Mouse (Mus musculus) CH12.LX (cell line): ENCODE measurements at regions not wholly inside any gene's neighbourhood (a gene's known extent, or its start where the extent isn't known, plus 50 kb on each side); places are given as distances from the start of the nearest gene placed in this dataset.

ENCODE experiments used
- DNase-seq: peaks from one replicate; pipeline ENCODE4 v3.0.0-alpha.2; 2013; ENCODE audit errors: extremely low read depth
- H3K27ac ChIP-seq: 2 replicates; pipeline ENCODE4 v1.5.1; 2012; ENCODE audit warnings: low read depth, mild to moderate bottlenecking, control low read depth, moderate library complexity; ENCODE audit not compliant: insufficient read depth
- H3K27me3 ChIP-seq: replicated peaks from 2 replicates; pipeline ENCODE3; 2012; ENCODE audit warnings: inconsistent platforms
- H3K36me3 ChIP-seq, 2 experiments: replicated peaks in 1 of 2; 2 replicates each; pipeline versions ENCODE3 to v1.6.1; 2012; ENCODE audit warnings: inconsistent platforms in 1 of 2, low read length in 1 of 2, mild to moderate bottlenecking in 1 of 2, mixed read lengths in 1 of 2, moderate library complexity in 1 of 2; ENCODE audit not compliant: control insufficient read depth in 1 of 2, insufficient read depth in 1 of 2
- H3K4me1 ChIP-seq, 2 experiments: 2 replicates each; pipeline ENCODE4 v1.6.1; 2012; ENCODE audit warnings: inconsistent platforms in 1 of 2, moderate library complexity in 1 of 2; ENCODE audit not compliant: insufficient read depth in 2 of 2, control insufficient read depth in 1 of 2
- H3K4me2 ChIP-seq: 2 replicates; pipeline ENCODE4 v1.6.1; 2012; ENCODE audit warnings: low read depth, mild to moderate bottlenecking, control low read depth; ENCODE audit not compliant: poor library complexity, insufficient read depth, severe bottlenecking
- H3K4me3 ChIP-seq, 3 experiments: fragments of 150-350 bp in 1 of 3; sonication (generic) in 1 of 3; replicated peaks in 1 of 3; 2 replicates each; pipeline versions ENCODE3 to v1.5.1; 2011 to 2012; ENCODE audit warnings: low read depth in 2 of 3, low read length in 2 of 3, mild to moderate bottlenecking in 2 of 3, moderate library complexity in 2 of 3, control low read depth in 1 of 3, improper control_type of control experiment in 1 of 3, inconsistent platforms in 1 of 3, mixed read lengths in 1 of 3; ENCODE audit not compliant: poor library complexity in 1 of 3
- H3K79me2 ChIP-seq: replicated peaks from 2 replicates; pipeline ENCODE4 v1.6.1; 2012; ENCODE audit warnings: mild to moderate bottlenecking, moderate library complexity; ENCODE audit not compliant: control insufficient read depth, poor library complexity, insufficient read depth, severe bottlenecking; ENCODE audit errors: extremely low read depth
- H3K9ac ChIP-seq: 2 replicates; pipeline ENCODE4 v1.6.1; 2012; ENCODE audit warnings: low read depth, mild to moderate bottlenecking, control low read depth, moderate library complexity; ENCODE audit not compliant: insufficient read depth
- H3K9me3 ChIP-seq: replicated peaks from 2 replicates; pipeline ENCODE3; 2012; ENCODE audit warnings: low read length, inconsistent platforms, mixed read lengths
- BHLHE40 ChIP-seq: IDR thresholded peaks from 2 replicates; pipeline ENCODE4 v1.6.1; 2011; ENCODE audit warnings: mild to moderate bottlenecking, low read depth, low read length, improper control_type of control experiment
- CTCF ChIP-seq, 2 experiments: IDR thresholded peaks in 1 of 2; conservative IDR thresholded peaks in 1 of 2; 2 replicates each; pipeline ENCODE4 v1.5.1; 2011 to 2012; ENCODE audit warnings: low read depth in 2 of 2, low read length in 2 of 2, improper control_type of control experiment in 1 of 2, inconsistent platforms in 1 of 2, mild to moderate bottlenecking in 1 of 2, moderate library complexity in 1 of 2
- E2F4 ChIP-seq: IDR thresholded peaks from 2 replicates; pipeline ENCODE4 v1.6.1; 2011; ENCODE audit warnings: low read depth, low read length, improper control_type of control experiment; ENCODE audit not compliant: insufficient replicate concordance
- ELF1 ChIP-seq: IDR thresholded peaks from 2 replicates; pipeline ENCODE4 v1.6.1; 2014; ENCODE audit warnings: low read depth, mild to moderate bottlenecking, inconsistent platforms, low read length, improper control_type of control experiment
- ETS1 ChIP-seq: conservative IDR thresholded peaks from 2 replicates; pipeline ENCODE4 v1.6.1; 2012; ENCODE audit warnings: low read depth, mild to moderate bottlenecking, inconsistent platforms, low read length, improper control_type of control experiment, moderate library complexity
- GABPA ChIP-seq: IDR thresholded peaks from 2 replicates; pipeline ENCODE4 v1.6.1; 2012; ENCODE audit warnings: low read depth, low read length, improper control_type of control experiment, inconsistent platforms; ENCODE audit not compliant: insufficient replicate concordance
- HCFC1 ChIP-seq: IDR thresholded peaks from 2 replicates; pipeline ENCODE4 v1.6.1; 2012; ENCODE audit warnings: low read depth, mild to moderate bottlenecking, inconsistent platforms, low read length, improper control_type of control experiment
- JUND ChIP-seq: conservative IDR thresholded peaks from 2 replicates; pipeline ENCODE4 v1.6.1; 2011; ENCODE audit warnings: low read depth, low read length, improper control_type of control experiment
- KAT2A ChIP-seq: IDR thresholded peaks from 2 replicates; pipeline ENCODE4 v1.6.1; 2012; ENCODE audit warnings: low read length, improper control_type of control experiment, inconsistent platforms; ENCODE audit not compliant: insufficient replicate concordance
- MAFK ChIP-seq: IDR thresholded peaks from 2 replicates; pipeline ENCODE4 v1.6.1; 2011; ENCODE audit warnings: low read length, improper control_type of control experiment; ENCODE audit not compliant: insufficient replicate concordance
- MAX ChIP-seq: IDR thresholded peaks from 2 replicates; pipeline ENCODE4 v1.6.1; 2011; ENCODE audit warnings: low read length, improper control_type of control experiment
- NRF1 ChIP-seq: IDR thresholded peaks from 2 replicates; pipeline ENCODE4 v1.6.1; 2014; ENCODE audit warnings: low read depth, mild to moderate bottlenecking, inconsistent platforms, low read length, improper control_type of control experiment, moderate library complexity
- POLR2AphosphoS2 ChIP-seq: IDR thresholded peaks from 2 replicates; pipeline ENCODE4 v1.6.1; 2011; ENCODE audit warnings: low read depth, low read length, improper control_type of control experiment
- TCF12 ChIP-seq: IDR thresholded peaks from 2 replicates; pipeline ENCODE4 v1.6.1; 2014; ENCODE audit warnings: low read depth, mild to moderate bottlenecking, inconsistent platforms, low read length, improper control_type of control experiment
- UBTF ChIP-seq: IDR thresholded peaks from 2 replicates; pipeline ENCODE4 v1.6.1; 2012; ENCODE audit warnings: low read depth, mild to moderate bottlenecking, inconsistent platforms, low read length, improper control_type of control experiment, moderate library complexity
- USF1 ChIP-seq: IDR thresholded peaks from 2 replicates; pipeline ENCODE4 v1.6.1; 2014; ENCODE audit warnings: low read depth, mild to moderate bottlenecking, inconsistent platforms, low read length, improper control_type of control experiment
- USF2 ChIP-seq: conservative IDR thresholded peaks from 2 replicates; pipeline ENCODE4 v1.6.1; 2011; ENCODE audit warnings: low read depth, low read length, improper control_type of control experiment
- ZMIZ1 ChIP-seq: IDR thresholded peaks from 2 replicates; pipeline ENCODE4 v1.6.1; 2012; ENCODE audit warnings: low read depth, mild to moderate bottlenecking, inconsistent platforms, low read length, improper control_type of control experiment
- ZNF384 ChIP-seq: IDR thresholded peaks from 2 replicates; pipeline ENCODE4 v1.6.1; 2012; ENCODE audit warnings: low read depth, low read length, improper control_type of control experiment, inconsistent platforms
- dilution Hi-C: fragments of 300-500 bp; cut with MboI; formaldehyde crosslinking; loops from 2 replicates; pipeline ENCODE4 v1.14.3; 2020; ENCODE audit warnings: low sequenced_read_pairs; ENCODE audit not compliant: extremely low pct_unique_long_range_greater_than_20kb, extremely low pct_ligation_motif_present
- in situ Hi-C: fragments of 300-500 bp; cut with MboI; formaldehyde crosslinking; loops from 3 replicates; pipeline ENCODE4 v1.14.3; 2019; ENCODE audit warnings: low sequenced_read_pairs, low pct_ligation_motif_present, low pct_unique_long_range_greater_than_20kb, mixed read lengths

DNA sequence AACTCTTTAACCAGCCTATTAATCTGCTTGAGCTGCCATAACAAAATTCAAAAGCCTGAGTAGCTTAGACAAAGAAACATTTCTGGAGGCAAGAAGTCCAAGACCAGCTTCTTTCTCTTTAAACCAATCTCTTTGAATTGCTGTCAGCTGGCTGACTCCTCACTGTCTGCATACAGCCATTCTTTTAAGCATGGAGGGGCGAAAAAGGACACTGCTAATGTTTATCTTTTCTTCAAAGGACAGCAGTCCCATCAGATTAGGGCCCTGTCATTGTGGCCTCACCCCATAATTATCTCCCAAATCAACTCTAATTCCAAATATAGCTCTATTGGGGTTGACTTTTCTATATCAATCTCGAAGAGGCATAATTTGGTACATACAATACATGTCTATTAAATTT is 813.1 kb upstream of the Lcorl start:
- Histone ChIP-seq H3K4me2 (no peak overlapping the region), H3K27ac (no peak overlapping the region), H3K4me3 (no peak overlapping the region), H3K4me1 (no peaks in the 10 kb centered on the region), H3K9ac (no peak overlapping the region), H3K9me3 (peaks cover 26% of the 10 kb centered on the region), H3K79me2 (no peaks in the 10 kb centered on the region), H3K27me3 (no peaks in the 10 kb centered on the region), H3K36me3 (no peaks in the 10 kb centered on the region)
- DNase-seq: no peak
- in situ Hi-C loops (no loop called here), dilution Hi-C loops (no loop called here)
- TF ChIP-seq MAFK (no peak), TCF12 (no peak), CTCF (conservative IDR thresholded peaks at IDR 0.05 in 1 of 2, IDR thresholded peaks at IDR 0.05 in 1 of 2; ENCODE audit: low read depth in 2 of 2, low read length in 2 of 2) (no peak), USF1 (no peak), USF2 (no peak)

GRCm38 (mm10) chr5:46666250-46666649 is 808.8 kb upstream of the Lcorl start:
- no peak overlapping the region for H3K27ac ChIP-seq
- H3K36me3 ChIP-seq: no peaks in the 10 kb centered on the region
- no peak overlapping the region for H3K4me3 ChIP-seq
- H3K27me3 ChIP-seq: no peaks in the 10 kb centered on the region
- no peak overlapping the region for H3K4me2 ChIP-seq
- H3K79me2 ChIP-seq: no peaks in the 10 kb centered on the region
- dilution Hi-C loops (no loop called here), in situ Hi-C loops (no loop called here)
- no peaks in the 10 kb centered on the region for H3K4me1 ChIP-seq
- DNase-seq: no peak
- H3K9me3 ChIP-seq: peaks cover 33% of the 10 kb centered on the region
- TF ChIP-seq JUND: no peak
- no peak for TF ChIP-seq MAFK
- no peak for TF ChIP-seq ZMIZ1
- no peak overlapping the region for H3K9ac ChIP-seq

DNA sequence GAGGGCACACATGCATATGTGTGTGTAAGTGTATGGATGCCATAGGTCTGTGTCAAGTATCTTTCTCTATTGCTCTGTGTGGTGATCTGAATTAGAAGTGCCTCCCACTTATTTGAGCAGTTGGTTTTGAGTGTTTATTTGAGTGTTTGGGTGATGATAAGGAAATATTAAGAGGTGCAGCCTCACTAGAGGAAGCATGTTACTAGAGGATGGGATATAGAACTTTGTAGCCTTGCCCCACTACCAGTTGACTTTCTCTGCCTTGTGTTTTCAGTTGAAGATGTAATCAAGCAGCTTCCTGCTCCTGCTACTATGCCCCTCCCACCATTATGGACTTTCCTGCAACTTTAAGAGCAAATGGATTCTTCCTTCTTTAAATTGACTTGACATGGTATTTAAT is 799.6 kb upstream of the Lcorl start:
- Histone ChIP-seq H3K27me3 (no peaks in the 10 kb centered on the region), H3K27ac (no peak overlapping the region), H3K36me3 (no peaks in the 10 kb centered on the region), H3K4me3 (no peak overlapping the region), H3K9me3 (peaks cover 15% of the 10 kb centered on the region), H3K79me2 (no peaks in the 10 kb centered on the region), H3K4me2 (no peak overlapping the region), H3K9ac (no peak overlapping the region), H3K4me1 (no peaks in the 10 kb centered on the region)
- in situ Hi-C loops (no loop called here), dilution Hi-C loops (no loop called here)
- no peak for TF ChIP-seq HCFC1
- no peak for TF ChIP-seq MAFK
- TF ChIP-seq KAT2A: no peak
- TF ChIP-seq BHLHE40: no peak
- TF ChIP-seq MAX: no peak
- TF ChIP-seq E2F4: no peak
- TF ChIP-seq USF1: no peak
- no peak for TF ChIP-seq UBTF
- no peak for TF ChIP-seq ZNF384
- no peak for TF ChIP-seq ETS1
- no peak for TF ChIP-seq GABPA
- no peak for TF ChIP-seq TCF12
- no peak for TF ChIP-seq CTCF (conservative IDR thresholded peaks at IDR 0.05 in 1 of 2, IDR thresholded peaks at IDR 0.05 in 1 of 2; ENCODE audit: low read depth in 2 of 2, low read length in 2 of 2)
- no peak for TF ChIP-seq USF2
- no peak for TF ChIP-seq ELF1
- no peak for TF ChIP-seq POLR2AphosphoS2
- no peak for TF ChIP-seq NRF1
- DNase-seq: no peak
